Mouse (Mus musculus) cerebellum, postnatal 36 days (tissue): Measurements from ENCODE around the gene Hbq1a.
"Not testable (repeated sequence)": the region's sequence is repeated elsewhere in the genome, so short reads cannot be mapped to it uniquely, and the experiment has no call there.

Experiments used
- DNase-seq, 2 experiments: peaks; one replicate each; pipeline ENCODE4 v3.0.0; 2021 to 2022; ENCODE audit warnings: mixed read lengths in 2 of 2

Hbq1a gene

DNA sequence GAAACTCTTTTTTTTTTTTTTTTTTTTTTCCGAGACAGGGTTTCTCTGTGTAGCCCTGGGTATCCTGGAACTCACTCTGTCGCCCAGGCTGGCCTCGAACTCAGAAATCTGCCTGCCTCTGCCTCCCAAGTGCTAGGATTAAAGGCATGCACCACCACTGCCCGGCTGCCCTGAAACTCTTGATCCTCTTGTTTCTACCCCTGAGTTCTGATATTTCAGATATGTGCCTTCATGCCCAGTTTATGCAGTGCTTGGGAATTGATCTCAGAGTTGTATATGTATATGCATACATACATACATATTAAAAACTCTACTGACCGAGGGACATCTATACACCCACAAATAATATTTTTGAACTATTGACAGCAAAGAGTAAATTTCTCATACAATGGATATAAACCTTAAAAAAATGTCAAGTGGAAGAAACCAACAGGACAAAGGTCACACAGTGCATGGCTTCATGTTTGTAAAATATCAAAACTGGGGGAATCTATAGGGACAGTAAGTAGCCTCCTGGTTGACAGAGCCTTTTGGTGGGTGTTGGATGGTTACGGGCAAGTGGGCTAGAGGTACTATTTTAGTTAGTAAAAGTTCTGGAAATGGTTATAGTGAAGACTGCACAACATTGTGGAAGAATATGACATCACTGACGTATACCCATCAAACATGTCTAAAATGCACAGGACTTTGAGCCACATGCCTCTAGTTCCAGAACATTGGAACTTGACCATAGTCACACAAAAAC is 14.7 kb upstream of the Hbq1a start:
- no peak for DNase-seq

DNA sequence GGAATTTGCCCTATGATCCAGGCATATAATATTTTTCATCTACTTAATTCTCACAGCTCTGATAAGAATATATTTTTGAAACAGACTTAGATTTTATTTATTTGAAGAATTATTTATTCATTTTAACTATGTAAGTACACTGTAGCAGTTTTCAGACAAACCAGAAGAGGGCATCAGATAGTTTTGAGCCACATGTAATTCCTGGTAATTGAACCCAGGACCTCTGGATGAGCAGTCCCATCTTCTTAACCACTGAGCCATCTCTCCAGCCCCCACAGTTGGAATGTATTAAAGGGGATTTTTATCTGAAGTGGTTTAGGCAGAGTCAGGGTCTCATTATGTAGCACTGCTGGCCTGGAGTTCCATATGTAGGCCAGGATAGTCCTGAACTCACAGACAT is 14.0 kb upstream of the Hbq1a start:
- DNase-seq, result not testable (repeated sequence)

DNA sequence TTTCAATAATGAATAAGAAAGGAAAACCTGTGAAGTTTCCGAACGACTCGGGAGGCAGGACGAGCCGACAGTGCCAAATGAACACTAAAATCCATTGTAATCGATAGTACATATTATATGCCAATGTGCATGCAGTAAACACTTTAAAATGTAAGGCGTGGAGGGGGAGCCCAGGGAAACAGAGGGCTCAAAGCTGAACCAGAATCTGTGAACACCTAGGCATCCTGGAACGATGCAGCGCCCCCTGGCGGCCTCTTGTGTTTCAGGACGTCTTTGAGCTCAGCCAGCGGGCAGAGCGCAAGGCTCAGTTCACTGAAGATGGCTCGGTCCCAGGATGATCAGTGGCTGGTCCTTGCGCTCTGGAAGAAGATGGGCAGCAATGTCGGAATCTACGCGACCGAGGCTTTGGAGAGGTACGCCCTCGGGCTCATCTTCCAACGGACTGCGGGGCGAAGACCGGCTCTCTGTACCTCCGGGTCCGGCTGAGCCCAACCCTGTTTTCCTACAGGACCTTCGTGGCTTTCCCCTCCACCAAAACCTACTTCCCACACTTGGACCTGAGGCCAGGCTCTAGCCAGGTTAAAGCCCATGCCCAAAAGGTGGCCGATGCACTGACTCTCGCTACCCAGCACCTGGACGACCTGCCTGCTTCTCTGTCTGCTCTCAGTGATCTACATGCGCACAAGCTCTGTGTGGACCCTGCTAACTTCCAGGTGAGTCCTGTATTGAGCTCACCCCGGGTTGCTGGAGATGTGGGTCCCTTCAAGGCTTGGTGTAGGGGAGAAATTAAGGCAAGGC is 13.0 kb upstream of the Hbq1a start, which contains the start of gene Hbq1b:
Hbq1b (plus strand) TSS at position 271 of the 798 bp plus-strand sequence.
- DNase-seq, result peak; percentile 85 to 86

DNA sequence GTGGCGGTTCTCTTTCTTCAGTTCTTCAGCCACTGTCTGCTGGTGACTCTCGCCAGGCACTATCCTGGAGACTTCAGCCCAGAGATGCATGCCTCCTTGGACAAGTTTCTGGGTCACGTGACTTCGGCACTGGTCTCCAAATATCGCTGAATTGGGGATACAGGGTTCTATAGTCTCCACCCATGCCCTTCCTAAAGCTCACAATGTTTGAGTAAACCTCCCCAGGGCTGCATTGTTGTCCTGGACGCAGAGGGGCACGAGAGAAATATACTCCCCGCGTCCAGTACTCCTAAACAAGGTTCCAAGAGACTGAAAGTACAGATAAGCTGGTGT is 12.4 kb upstream of the Hbq1a start:
- no peak for DNase-seq

DNA sequence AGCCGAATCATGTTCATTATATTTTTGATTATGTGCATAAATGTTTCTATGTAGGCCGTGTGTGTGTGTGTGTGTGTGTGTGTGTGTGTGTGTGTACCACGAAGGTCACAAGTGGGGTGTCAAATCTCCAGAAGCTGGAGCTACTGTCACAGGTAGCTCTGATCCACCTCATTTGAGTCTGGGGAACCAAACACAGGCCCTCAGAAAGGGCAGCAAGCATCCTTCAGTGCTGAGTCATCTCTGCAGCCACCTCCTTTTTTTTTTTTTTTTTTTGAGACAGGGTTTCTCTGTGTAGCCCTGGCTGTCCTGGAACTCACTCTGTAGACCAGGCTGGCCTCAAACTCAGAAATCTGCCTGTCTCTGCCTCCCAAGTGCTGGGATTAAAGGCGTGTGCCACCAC is 7.0 kb upstream of the Hbq1a start:
- not testable (repeated sequence) for DNase-seq

DNA sequence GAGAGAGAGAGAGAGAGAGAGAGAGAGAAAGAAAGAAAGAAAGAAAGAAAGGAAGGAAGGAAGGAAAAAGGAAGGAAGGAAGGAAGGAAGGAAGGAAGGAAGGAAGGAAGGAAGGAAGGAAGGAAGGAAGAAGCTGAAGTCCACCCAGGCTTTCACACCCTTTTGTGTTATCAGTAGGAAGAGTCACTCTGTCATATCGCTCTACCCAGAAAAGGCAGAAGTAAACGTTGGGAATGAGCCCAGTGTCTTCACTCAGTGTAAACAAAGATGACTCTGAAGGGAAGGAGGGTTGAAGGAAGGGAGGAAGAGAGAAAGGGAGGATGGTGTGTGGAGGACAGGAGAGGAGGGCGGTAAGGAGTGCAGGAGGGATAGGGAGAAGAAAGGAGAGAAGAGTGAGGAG is 6.4 kb upstream of the Hbq1a start:
- DNase-seq, result not testable (repeated sequence)

DNA sequence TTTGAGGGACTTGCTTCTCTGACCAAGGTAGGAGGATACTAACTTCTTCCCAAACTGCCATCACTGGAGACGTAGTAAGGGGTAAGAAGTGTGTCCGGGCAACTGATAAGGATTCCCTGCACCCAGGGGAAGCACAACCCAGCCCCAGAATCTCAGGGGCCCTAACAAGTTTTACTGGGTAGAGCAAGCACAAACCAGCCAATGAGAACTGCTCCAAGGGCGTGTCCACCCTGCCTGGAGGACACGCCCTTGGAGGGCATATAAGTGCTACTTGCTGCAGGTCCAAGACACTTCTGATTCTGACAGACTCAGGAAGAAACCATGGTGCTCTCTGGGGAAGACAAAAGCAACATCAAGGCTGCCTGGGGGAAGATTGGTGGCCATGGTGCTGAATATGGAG is 3.7 kb upstream of the Hbq1a start, which contains the start of gene Hba-a2:
Hba-a2 (plus strand) TSS at position 287 of the 400 bp plus-strand sequence.
- not testable (repeated sequence) for DNase-seq

DNA sequence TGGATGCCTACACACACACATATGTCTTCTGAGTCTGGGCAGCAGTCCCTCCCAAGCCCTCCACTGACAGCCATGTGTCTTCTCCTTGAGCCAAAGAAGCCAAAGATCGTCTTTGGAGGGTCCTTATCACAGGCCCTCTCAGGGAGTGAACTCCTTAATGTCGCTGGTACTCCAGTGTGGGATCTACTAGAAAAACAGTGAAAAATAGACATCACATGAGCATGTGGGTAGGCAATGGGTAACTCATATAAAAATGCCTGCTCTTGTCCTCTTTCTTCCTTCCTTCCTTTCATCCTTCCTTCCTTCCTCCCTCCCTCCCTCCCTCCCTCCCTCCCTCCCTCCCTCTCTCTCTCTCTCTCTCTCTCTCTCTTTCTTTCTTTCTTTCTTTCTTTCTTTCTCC is 2.5 kb upstream of the Hbq1a start:
- DNase-seq, result not testable (repeated sequence)

DNA sequence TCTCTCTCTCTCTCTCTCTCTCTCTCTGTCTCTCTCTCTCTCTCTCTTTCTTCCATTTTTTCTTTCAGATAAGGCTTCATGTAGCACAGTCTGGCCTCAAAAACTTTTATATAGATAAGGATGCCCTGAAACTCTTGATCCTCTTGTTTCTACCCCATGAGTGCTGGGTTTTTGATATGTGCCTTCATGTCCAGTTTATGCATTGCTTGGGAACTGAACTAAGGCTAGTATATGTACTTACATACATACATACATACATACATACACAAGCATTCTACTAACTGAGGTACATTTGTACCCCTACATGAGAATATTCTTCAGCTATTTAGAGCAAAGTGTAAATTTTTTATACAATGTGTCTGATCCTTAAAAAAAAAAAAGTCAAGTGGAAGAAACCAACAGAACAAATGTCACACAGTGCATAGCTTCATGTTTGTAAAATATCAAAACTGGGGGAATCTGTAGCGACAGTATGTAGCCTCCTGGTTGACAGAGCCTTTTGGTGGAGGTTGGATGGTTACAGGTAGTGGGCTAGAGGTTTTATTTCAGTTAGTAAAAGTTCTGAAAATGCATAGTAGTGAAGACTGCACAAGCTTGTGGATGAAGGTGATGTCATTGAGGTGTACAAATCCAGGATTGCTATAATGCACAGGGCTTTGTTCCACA is 1.9 kb upstream of the Hbq1a start:
- no peak for DNase-seq

DNA sequence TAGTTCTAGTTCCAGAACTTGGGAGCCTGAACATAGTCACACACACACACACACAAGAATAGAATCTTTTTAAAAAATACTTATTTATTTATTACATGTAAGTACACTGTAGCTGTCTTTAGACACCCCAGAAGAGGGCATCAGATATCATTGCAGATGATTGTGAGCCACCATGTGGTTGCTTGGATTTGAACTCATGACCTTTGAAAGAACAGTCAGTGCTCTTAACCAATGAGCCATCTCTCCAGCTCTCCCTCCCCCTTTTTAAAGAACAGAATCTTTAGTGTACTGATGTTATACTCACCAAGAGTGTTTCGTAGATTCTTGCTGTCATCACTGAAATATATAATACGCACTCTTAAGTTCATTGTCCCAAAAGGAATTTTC is 1.3 kb upstream of the Hbq1a start:
- no peak for DNase-seq

DNA sequence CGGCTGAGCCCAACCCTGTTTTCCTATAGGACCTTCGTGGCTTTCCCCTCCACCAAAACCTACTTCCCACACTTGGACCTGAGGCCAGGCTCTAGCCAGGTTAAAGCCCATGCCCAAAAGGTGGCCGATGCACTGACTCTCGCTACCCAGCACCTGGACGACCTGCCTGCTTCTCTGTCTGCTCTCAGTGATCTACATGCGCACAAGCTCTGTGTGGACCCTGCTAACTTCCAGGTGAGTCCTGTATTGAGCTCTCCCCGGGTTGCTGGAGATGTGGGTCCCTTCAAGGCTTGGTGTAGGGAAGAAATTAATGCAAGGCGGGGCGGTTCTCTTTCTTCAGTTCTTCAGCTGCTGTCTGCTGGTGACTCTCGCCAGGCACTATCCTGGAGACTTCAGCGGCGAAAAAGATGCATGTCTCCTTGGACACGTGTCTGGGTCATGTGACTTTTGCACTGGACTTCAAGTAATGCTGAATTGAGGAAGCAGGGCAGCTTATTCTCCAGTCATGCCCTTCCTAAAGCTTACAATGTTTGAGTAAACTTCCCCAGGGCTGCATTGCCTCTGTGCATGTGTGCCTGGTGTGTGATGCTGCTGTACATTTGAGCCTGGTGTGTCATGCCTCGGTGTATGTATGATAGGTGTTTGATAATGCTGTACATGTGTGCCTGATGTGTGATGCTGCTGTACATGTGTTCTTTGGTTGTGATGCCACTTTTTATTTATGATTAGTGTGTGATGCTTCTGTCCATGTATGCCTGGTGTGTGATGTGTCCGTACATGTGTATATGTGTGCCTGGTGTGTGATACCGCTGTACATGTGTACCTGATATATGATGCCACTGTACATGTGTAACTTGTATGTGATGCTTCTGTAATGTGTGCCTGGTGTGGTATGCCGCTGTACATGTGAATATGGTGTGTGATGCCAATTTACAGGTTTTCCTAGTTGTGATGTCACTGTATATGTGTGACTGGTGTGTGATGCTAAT is 704 bp downstream of the Hbq1a start:
- no peak for DNase-seq

DNA sequence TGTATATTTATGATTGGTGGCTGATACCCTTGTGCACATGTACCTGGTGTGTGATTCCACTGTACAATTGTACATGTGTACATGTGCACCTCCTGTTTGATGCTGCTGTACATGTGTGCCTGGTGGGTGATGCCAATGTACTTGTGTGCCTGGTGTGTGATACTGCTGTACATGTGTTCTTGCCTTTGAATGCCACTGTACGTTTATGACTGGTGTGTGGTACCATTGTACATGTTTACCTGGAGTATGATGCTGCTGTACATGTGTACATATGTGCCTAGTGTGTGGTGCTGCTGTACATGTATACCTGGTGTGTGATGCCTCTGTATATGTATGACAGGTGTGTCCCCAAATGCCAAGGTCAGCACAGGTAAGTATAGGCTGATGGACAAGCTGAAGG is 1.6 kb downstream of the Hbq1a start:
- no peak for DNase-seq

DNA sequence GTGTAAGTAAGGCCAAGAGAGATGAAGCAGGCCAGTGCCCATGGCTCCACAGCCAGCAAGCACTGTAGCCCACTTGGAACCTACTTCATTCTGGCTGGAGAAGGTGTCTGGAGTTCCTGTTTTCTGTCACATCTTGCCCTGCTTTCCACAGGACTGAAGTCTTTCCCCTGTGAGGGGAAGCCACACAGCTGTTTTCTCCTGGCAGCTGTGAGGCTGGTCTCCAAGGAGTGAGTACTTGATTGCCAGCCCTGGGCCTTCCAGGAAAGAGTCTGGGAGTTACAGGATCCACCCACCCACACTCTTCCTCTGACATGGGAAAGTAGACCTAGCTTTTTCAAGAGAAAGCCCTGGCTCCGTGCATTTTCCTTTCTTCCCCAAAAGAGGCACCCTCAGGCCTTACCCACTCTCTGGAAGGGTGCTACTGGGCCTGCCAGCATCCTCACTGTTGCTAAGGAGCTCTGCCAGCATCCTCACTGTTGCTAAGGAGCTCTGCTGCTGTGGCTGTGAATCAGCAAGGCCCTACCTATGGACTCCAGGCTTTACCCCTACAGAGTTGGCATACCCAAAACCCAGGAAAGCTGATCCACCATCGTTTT is 3.1 kb downstream of the Hbq1a start:
- DNase-seq, result no peak

DNA sequence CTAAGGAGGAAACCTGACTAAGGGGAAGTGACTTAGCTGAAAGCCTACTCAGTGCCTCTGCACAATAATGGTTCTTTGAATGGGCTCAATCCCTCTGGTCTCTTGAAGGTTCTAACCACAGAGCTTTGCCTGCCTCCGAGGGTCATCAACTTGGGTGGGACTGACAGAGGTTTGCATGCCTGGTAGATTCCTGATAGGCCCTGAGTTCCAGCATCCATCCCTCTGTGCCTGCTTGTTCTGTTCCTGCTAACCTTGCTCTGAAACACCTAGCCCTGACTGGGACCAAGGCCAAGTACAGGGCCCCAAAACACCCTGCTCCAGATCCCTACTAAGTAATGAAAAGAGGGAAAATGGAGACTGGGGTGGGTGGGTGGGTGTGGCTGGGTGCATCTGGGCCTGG is 3.6 kb downstream of the Hbq1a start:
- DNase-seq, result no peak

DNA sequence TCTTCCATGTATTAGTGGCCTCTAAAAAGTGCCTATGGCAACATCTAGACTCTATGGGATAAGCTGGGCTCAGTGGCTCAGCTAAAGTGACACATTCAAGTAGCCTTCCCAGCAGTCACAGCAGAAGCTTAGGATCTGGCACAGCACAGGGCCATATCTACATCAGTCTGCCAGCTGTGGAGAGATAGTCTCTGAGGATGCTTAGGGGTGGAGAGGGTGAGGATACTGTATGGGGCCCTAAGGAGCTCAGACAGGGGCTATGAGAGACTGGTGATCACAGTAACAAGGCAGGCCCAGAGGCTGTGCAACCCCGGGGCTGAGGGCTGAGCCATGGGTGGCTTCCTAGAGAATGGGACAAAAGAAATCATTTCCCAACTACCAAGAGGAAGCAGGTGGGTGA is 7.1 kb downstream of the Hbq1a start:
- DNase-seq, result no peak

DNA sequence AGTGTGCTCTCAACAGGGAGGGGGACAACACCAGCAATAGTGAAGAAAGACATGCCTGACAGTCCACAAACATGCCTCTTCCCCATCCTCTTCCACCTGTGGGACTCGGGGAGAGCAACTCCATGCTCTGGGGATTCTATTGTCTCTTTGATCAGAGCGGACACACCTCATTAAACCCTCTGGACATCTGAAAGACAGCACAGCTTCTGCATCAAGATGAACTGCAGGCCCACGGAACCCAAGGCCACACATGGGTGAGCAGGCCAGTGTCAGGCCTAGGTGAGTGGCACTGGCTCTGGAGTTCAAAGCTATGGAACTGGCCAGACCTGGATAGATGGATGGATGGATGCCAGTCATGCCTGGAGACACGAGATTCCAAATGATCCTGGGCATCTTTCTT is 9.6 kb downstream of the Hbq1a start:
- DNase-seq, result no peak

DNA sequence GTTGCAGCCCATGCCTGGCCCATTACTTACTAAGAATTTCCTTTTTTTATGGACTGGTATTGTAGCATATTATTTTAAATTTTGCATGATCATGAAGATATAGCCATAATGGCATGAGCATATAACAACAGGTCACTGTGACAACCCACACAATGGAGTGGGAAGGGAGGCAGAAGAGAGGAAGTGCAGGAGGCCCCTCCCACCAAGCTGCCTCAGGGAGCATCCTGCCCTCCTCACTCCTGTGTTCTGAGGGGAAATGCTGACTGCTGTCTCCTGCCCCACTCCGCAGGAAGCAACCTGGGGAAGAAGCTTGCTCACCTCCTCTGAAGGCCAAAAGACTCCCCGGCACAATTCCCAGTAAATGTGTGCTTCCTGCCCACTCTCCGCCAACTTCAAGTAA is 10.1 kb downstream of the Hbq1a start:
- DNase-seq, result no peak

DNA sequence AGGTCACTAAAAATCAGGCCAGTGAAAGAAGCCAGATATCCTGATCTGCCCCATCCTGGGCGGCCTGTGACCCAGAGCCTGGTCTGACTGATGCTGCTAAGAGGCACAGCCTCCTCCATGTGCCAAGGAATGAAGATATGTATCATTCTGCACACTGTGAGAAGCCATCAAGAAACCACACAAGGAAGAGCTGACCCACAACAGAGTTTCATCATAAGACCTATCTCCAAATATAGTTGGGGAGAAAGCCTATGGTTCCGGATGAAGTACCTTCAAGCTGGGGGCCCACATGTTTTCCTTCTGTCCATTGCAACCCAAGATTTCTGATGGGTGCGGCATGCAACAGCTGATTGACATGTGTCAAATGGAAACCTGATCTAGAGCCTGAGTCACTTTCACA is 16.1 kb downstream of the Hbq1a start:
- no peak for DNase-seq

DNA sequence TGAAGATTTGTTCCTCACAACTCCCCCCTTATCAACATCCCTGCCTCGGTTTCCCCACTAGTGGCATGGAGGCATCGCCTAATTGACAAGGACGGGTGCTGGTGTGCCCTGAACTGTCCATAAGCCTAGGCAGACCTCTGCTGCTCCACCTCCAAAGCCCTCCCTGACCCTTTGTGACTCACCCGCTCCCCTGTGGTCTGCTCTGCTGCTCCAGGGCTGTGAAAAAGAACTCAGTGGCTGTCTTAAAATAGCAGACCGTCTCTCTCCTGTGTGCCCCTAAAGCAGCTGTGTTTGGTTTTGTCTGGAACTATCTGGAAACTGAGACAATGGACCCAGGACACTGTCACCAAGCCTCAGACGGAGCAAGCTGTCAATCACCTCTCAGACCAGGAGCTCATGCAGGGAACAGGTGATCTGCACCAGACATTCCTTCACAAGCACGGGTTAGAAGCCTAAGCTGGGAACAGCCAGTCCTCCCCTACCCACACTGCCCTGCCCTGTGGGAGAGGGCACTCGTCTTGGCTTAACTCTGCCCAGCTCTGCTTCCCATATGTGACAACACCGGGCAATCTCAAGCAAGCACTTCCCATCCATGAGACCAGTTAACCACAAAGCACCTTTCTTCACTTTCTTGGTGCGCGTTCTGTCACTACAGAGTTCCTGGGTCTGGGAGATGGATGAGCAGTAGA is 20.8 kb downstream of the Hbq1a start:
- DNase-seq, result no peak

DNA sequence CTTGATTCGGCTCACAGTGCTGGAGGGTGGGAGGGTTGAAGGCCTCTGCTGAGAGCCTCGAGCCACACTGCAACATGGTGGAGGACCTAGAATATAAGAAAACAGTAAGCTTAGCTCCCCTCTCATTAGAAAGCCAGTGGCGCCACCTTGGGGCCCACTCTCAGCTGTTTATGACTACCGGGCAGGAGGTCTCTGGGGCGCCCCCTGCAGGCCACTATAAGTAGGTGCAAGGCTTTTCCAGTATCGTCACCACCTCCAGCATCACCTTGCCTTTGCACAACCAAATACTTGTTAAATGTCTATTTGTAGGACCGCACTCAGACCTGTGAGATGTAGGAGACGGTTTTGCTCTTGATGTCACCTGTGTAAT is 21.3 kb downstream of the Hbq1a start:
- peak; percentile 42 to 50 for DNase-seq

DNA sequence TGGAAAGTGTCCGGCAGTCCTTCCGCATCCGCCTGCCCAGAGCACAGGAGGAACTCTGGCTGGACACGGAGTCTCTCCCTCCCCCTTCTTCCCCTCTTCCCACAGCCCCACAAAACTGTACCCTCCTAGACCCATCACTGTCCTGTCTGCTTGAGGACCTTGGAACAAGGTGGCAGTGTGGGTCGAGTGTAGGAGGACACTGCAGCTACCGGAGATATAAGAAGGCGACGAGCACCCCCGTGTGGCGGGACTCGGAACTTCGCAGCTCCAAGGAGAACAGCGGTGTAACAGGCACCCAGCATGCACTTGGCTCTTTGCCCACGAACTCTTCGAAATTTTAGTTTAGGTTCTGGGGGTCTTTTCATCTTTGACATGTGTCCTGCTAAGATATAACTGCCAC is 24.7 kb downstream of the Hbq1a start:
- peak; percentile 89 to 91 for DNase-seq

DNA sequence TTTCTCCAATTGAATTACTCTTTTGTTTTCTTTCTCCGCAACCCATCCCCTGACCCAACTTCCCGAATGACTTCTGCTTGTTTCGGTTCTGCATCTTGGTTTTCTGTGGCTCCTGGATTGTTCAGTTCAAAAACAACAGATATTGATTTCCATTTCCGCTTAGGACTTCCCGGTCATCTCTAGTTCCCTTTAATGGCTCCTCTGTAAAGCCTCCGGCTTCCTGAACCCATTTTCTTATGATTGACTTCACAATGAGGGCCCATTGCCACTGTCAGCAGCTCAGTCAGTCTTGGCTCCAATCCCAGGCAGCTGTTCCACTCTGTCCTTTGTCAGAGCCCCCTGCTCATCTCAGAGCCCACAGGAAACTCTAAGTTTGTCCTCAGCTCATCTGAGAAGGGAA is 31.2 kb downstream of the Hbq1a start:
- no peak for DNase-seq
